ENCODE assay signal across 8 mouse cellular contexts in genomic region chr15:57600562-57600961, GRCm38 (mm10).
DNase-seq lines count a peak whose midpoint lies in the region; ATAC-seq and TF ChIP-seq lines count a peak whose summit lies in the region.
"Had no signal": no experiment of that assay in that cellular context is flagged by ENCODE, and none has a peak within 500 bp of the region (broad histone marks: within the 10 kb centered on the region; RNA-seq: fewer than 3 reads in every experiment).

No protein-coding gene starts in this region.

- no peaks in the 10 kb centered on the region for H3K4me1 ChIP-seq in E14TG2a.4 (replicated peaks; ENCODE audit: low read depth, low read length)
- H3K4me1 ChIP-seq: heart, embryonic 15.5 days had no signal

- TF ChIP-seq CTCF in E14TG2a.4 (conservative IDR thresholded peaks at IDR 0.05; ENCODE audit: low read length) = peak; percentile 75

- no peaks in the 10 kb centered on the region for H3K9me3 ChIP-seq in E14TG2a.4 (ENCODE audit: low read length)
- H3K9me3 ChIP-seq: heart, embryonic 15.5 days had no signal

- intact Hi-C loops in heart, postnatal 14 days (cut with DNase I) = loop anchor here (5.0 kb wide), 1 partner anchor 422 kb away; no protein-coding TSS in a partner anchor

- no peaks in the 10 kb centered on the region for H3K36me3 ChIP-seq in E14TG2a.4 (ENCODE audit: insufficient read depth, low read length)
- H3K36me3 ChIP-seq: heart, embryonic 15.5 days had no signal

- peak; percentile 68 for DNase-seq in ZHBTc4 (ENCODE audit: low read depth, low spot score)
- peak; percentile 41 to 64 for DNase-seq in heart, postnatal 14 days
- DNase-seq in kidney, postnatal 36 days = peak; percentile 53 to 70
- DNase-seq in lung, postnatal 25 days (ENCODE audit: low spot score) = peak; percentile 32
- DNase-seq in retina, postnatal 1 day = peak; percentile 76

- peaks cover 9% of the 10 kb centered on the region; the same call in 1 of the 2 replicates for H3K27me3 ChIP-seq in E14TG2a.4 (ENCODE audit: insufficient read depth, low read length)
- H3K27me3 ChIP-seq: heart, embryonic 15.5 days had no signal

- peak; percentile 96 for ATAC-seq in common myeloid progenitor, adult 5-6 weeks (replicated peaks; ENCODE audit: low read depth, poor library complexity, severe bottlenecking)

- no peak overlapping the region for H3K4me3 ChIP-seq in E14TG2a.4 (replicated peaks; ENCODE audit: low read length)
- H3K4me3 ChIP-seq: heart, embryonic 15.5 days had no signal
